Mouse (Mus musculus) heart, postnatal 25 days (tissue): ENCODE data around the gene Lbx1. TPM values are rescaled to one million over a fixed set of nuclear protein-coding genes. Genes with fewer than 3 reads are reported as not detected.

ENCODE experiments used
- DNase-seq: peaks from one replicate; pipeline ENCODE4 v3.0.0; 2022; ENCODE audit warnings: low spot score
- intact Hi-C: fragments of 180-260 bp; cut with DNase I; formaldehyde crosslinking; loops from one replicate; pipeline ENCODE4 v1.15.1; 2025
- total RNA-seq, 2 experiments: library from RNA; stranded (reverse); gene quantifications; 2 replicates each; pipeline ENCODE4 v1.2.3; 2021

Lbx1 gene
- total RNA-seq, 2 experiments from 2014 or later = 0.29 TPM; not detected in 1

GRCm38 (mm10) chr19:45234771-45235231 lies 811 bp downstream of the Lbx1 start:
- intact Hi-C loops = loop anchor here (5.0 kb wide), 2 partner anchors 78 to 478 kb away; partner anchors contain the start of gene Pax2
- DNase-seq = no peak

- intact Hi-C loops = loop anchor here (5.0 kb wide), 2 partner anchors 77 to 477 kb away; partner anchors contain the start of gene Pax2
- no peak for DNase-seq
Measured at GRCm38 (mm10) chr19:45234191-45234770, 1.3 kb downstream of the Lbx1 start.

GRCm38 (mm10) chr19:45233496-45234127 lies 2.0 kb downstream of the Lbx1 start:
- intact Hi-C loops = loop anchor here (5.0 kb wide), 2 partner anchors 76 to 476 kb away; partner anchors contain the start of gene Pax2
- DNase-seq = no peak

GRCm38 (mm10) chr19:45232443-45233410 lies 2.9 kb downstream of the Lbx1 start:
- no peak for DNase-seq
- intact Hi-C loops = loop anchor here (5.0 kb wide), 2 partner anchors 75 to 475 kb away; partner anchors contain the start of gene Pax2

GRCm38 (mm10) chr19:45232036-45232410 lies 3.6 kb downstream of the Lbx1 start:
- intact Hi-C loops = loop anchor here (5.0 kb wide), 2 partner anchors 75 to 475 kb away; partner anchors contain the start of gene Pax2
- no peak for DNase-seq

GRCm38 (mm10) chr19:45231383-45232035 lies 4.1 kb downstream of the Lbx1 start:
- intact Hi-C loops = loop anchor here (5.0 kb wide), 2 partner anchors 74 to 474 kb away; partner anchors contain the start of gene Pax2
- no peak for DNase-seq

- intact Hi-C loops = loop anchor here (5.0 kb wide), 2 partner anchors 74 to 474 kb away; partner anchors contain the start of gene Pax2
- DNase-seq = no peak
Measured at GRCm38 (mm10) chr19:45230848-45231382, 4.7 kb downstream of the Lbx1 start.

- no peak for DNase-seq
- intact Hi-C loops = loop anchor here (5.0 kb wide), 2 partner anchors 73 to 473 kb away; partner anchors contain the start of gene Pax2
Measured at GRCm38 (mm10) chr19:45230201-45230611, 5.4 kb downstream of the Lbx1 start.

- DNase-seq = no peak
- intact Hi-C loops = loop anchor here (5.0 kb wide), 2 partner anchors 72 to 472 kb away; partner anchors contain the start of gene Pax2
Measured at GRCm38 (mm10) chr19:45229378-45230135, 6.1 kb downstream of the Lbx1 start.

- DNase-seq = no peak
- intact Hi-C loops = no loop called here
Measured at GRCm38 (mm10) chr19:45228781-45229180, 6.8 kb downstream of the Lbx1 start.

- intact Hi-C loops = no loop called here
- no peak for DNase-seq
Measured at GRCm38 (mm10) chr19:45228097-45228496, 7.5 kb downstream of the Lbx1 start.

- no peak for DNase-seq
- intact Hi-C loops = no loop called here
Measured at GRCm38 (mm10) chr19:45227671-45228070, 7.9 kb downstream of the Lbx1 start.

- DNase-seq = no peak
- intact Hi-C loops = no loop called here
Measured at GRCm38 (mm10) chr19:45227049-45227448, 8.6 kb downstream of the Lbx1 start.

- DNase-seq = no peak
- intact Hi-C loops = no loop called here
Measured at GRCm38 (mm10) chr19:45226246-45226645, 9.4 kb downstream of the Lbx1 start.

GRCm38 (mm10) chr19:45225130-45225529 lies 10.5 kb downstream of the Lbx1 start:
- DNase-seq = no peak
- intact Hi-C loops = no loop called here

GRCm38 (mm10) chr19:45224286-45224559 lies 11.4 kb downstream of the Lbx1 start:
- intact Hi-C loops = loop anchor here (5.0 kb wide), 1 partner anchor 523 kb away; the partner anchor contains the start of gene Npm3
- DNase-seq = no peak

- no peak for DNase-seq
- intact Hi-C loops = loop anchor here (5.0 kb wide), 1 partner anchor 524 kb away; the partner anchor contains the start of gene Npm3
Measured at GRCm38 (mm10) chr19:45223413-45224285, 12.0 kb downstream of the Lbx1 start.
